Mouse (Mus musculus) stomach, postnatal 0 days (tissue): Measurements from ENCODE around the gene Cacng8. TPM values are rescaled to one million over a fixed set of nuclear protein-coding genes. Genes with fewer than 3 reads are reported as not detected.
A peak's percentile ranks its signal among the peaks of the same experiment; 100 is the strongest.

Source experiments
- ATAC-seq: fragments of 200-750 bp; cut with Nextera tagmentation; 2 replicates; pipeline ENCODE4 v1.8.0; 2017; ENCODE audit not compliant: low FRiP score, low TSS enrichment
- DNase-seq: peaks from one replicate; pipeline ENCODE4 v3.0.0-alpha.2; 2016; ENCODE audit warnings: low spot score
- H3K27ac ChIP-seq: fragments of 300-500 bp; sonication (generic); replicated peaks from 2 replicates; pipeline ENCODE4 v1.5.1; 2014; ENCODE audit warnings: mild to moderate bottlenecking, control low read depth
- H3K27me3 ChIP-seq: fragments of 300-500 bp; sonication (generic); 2 replicates; pipeline ENCODE4 v1.6.1; 2014; ENCODE audit warnings: low read length; ENCODE audit not compliant: control insufficient read depth, insufficient read depth
- H3K36me3 ChIP-seq: fragments of 300-500 bp; sonication (generic); 2 replicates; pipeline ENCODE4 v1.6.1; 2014; ENCODE audit warnings: low read length, mixed read lengths; ENCODE audit not compliant: control insufficient read depth, insufficient read depth
- H3K4me1 ChIP-seq: fragments of 300-500 bp; sonication (generic); replicated peaks from 2 replicates; pipeline ENCODE4 v1.6.1; 2014; ENCODE audit warnings: antibody characterized with exemption; ENCODE audit not compliant: control insufficient read depth, insufficient read depth
- H3K4me2 ChIP-seq: fragments of 300-500 bp; sonication (generic); replicated peaks from 2 replicates; pipeline ENCODE4 v1.6.1; 2014; ENCODE audit warnings: low read depth, mild to moderate bottlenecking, control low read depth, moderate library complexity
- H3K4me3 ChIP-seq: fragments of 300-500 bp; sonication (generic); 2 replicates; pipeline ENCODE4 v1.5.1; 2014; ENCODE audit warnings: low read depth, low read length, control low read depth
- H3K9ac ChIP-seq: fragments of 300-500 bp; sonication (generic); 2 replicates; pipeline ENCODE4 v1.6.1; 2014; ENCODE audit warnings: mild to moderate bottlenecking, low read length, control low read depth, mixed read lengths
- H3K9me3 ChIP-seq: fragments of 300-500 bp; sonication (generic); 2 replicates; pipeline ENCODE4 v1.6.1; 2016; ENCODE audit warnings: low read length; ENCODE audit not compliant: control insufficient read depth
- CTCF ChIP-seq: IDR thresholded peaks from 2 replicates; pipeline ENCODE4 v1.5.1; 2016; ENCODE audit warnings: antibody characterized with exemption, low read depth, mild to moderate bottlenecking, moderate library complexity
- EP300 ChIP-seq: optimal IDR thresholded peaks from 2 replicates; pipeline ENCODE3; 2016; ENCODE audit warnings: antibody characterized with exemption
- WGBS: fragments of 180-500 bp; shearing (Covaris S2); extraction: QIAGEN DNeasy Blood & Tissue Kit; methylation state at CpG from one replicate; pipeline ENCODE4 v1.1.7; 2014; 5-methylcytosine and 5-hydroxymethylcytosine counted together
- polyA plus RNA-seq: library from polyadenylated mRNA; unstranded; fragments of >200 nt; fragmentation: Nextera tagmentation; extraction: Ambion mirVana; gene quantifications from 2 replicates; pipeline ENCODE4 v1.2.1, GENCODE M21; 2015

Cacng8 gene
- polyA plus RNA-seq, 1 experiment from 2014 or later, result 0.35 TPM

- Histone ChIP-seq H3K4me1 (no peaks in the 10 kb centered on the region), H3K4me2 (no peak overlapping the region), H3K36me3 (no peaks in the 10 kb centered on the region), H3K4me3 (no peak overlapping the region), H3K9ac (no peak overlapping the region), H3K9me3 (no peaks in the 10 kb centered on the region), H3K27me3 (no peaks in the 10 kb centered on the region), H3K27ac (no peak overlapping the region)
- DNase-seq (no peak), ATAC-seq (no peak)
- no peak for TF ChIP-seq EP300
- 0 out of 2 replicates have a peak, but pooled peaks have one; percentile 12 for TF ChIP-seq CTCF
- 100% methylated on average over 1 of the region's 1 CpGs for WGBS
Measured at GRCm38 (mm10) chr7:3351536-3351935, 38.9 kb upstream of the Cacng8 start.

- whole genome bisulfite sequencing, result 75% methylated on average over 6 of the region's 6 CpGs
- DNase-seq (no peak), ATAC-seq (no peak)
Measured at GRCm38 (mm10) chr7:3354850-3355249, 35.6 kb upstream of the Cacng8 start.

GRCm38 (mm10) chr7:3360678-3361077 lies 29.8 kb upstream of the Cacng8 start:
- no peaks in the 10 kb centered on the region for H3K4me1 ChIP-seq
- DNase-seq, result no peak
- no peak overlapping the region for H3K27ac ChIP-seq
- no peak overlapping the region for H3K9ac ChIP-seq
- no peak overlapping the region for H3K4me3 ChIP-seq
- H3K36me3 ChIP-seq, result no peaks in the 10 kb centered on the region
- ATAC-seq, result no peak
- 96% methylated on average over 1 of the region's 1 CpGs for WGBS
- no peak for TF ChIP-seq CTCF
- TF ChIP-seq EP300, result no peak
- no peaks in the 10 kb centered on the region for H3K9me3 ChIP-seq
- H3K4me2 ChIP-seq, result no peak overlapping the region
- no peaks in the 10 kb centered on the region for H3K27me3 ChIP-seq

More at GRCm38 (mm10) chr7:3354850-3355249, 35.6 kb upstream of the Cacng8 start:
- no peaks in the 10 kb centered on the region for H3K9me3 ChIP-seq
- H3K27me3 ChIP-seq, result no peaks in the 10 kb centered on the region
- H3K4me2 ChIP-seq, result no peak overlapping the region
- H3K4me3 ChIP-seq, result no peak overlapping the region
- H3K27ac ChIP-seq, result no peak overlapping the region
- H3K4me1 ChIP-seq, result no peaks in the 10 kb centered on the region
- H3K9ac ChIP-seq, result no peak overlapping the region
- H3K36me3 ChIP-seq, result no peaks in the 10 kb centered on the region
- TF ChIP-seq EP300 (no peak), CTCF (no peak)

- no peak for ATAC-seq
- no peaks in the 10 kb centered on the region for H3K27me3 ChIP-seq
- TF ChIP-seq EP300, result no peak
- TF ChIP-seq CTCF, result no peak
- H3K9me3 ChIP-seq, result no peaks in the 10 kb centered on the region
- no peak overlapping the region for H3K9ac ChIP-seq
- H3K4me2 ChIP-seq, result no peak overlapping the region
- H3K27ac ChIP-seq, result no peak overlapping the region
- no peaks in the 10 kb centered on the region for H3K4me1 ChIP-seq
- DNase-seq, result no peak
- H3K36me3 ChIP-seq, result no peaks in the 10 kb centered on the region
- H3K4me3 ChIP-seq, result no peak overlapping the region
- WGBS, result 45% methylated on average over 11 of the region's 11 CpGs
Measured at GRCm38 (mm10) chr7:3365547-3366279, 24.8 kb upstream of the Cacng8 start.

- H3K9me3 ChIP-seq, result no peaks in the 10 kb centered on the region
- no peaks in the 10 kb centered on the region for H3K4me1 ChIP-seq
- no peak for ATAC-seq
- H3K27ac ChIP-seq, result no peak overlapping the region
- no peaks in the 10 kb centered on the region for H3K36me3 ChIP-seq
- no peaks in the 10 kb centered on the region for H3K27me3 ChIP-seq
- H3K9ac ChIP-seq, result no peak overlapping the region
- DNase-seq, result no peak
- peak overlapping the region; percentile 19; the same call in 1 of the 2 replicates for H3K4me2 ChIP-seq
- WGBS, result 32% methylated on average over 42 of the region's 42 CpGs
- no peak overlapping the region for H3K4me3 ChIP-seq
- TF ChIP-seq CTCF (no peak), EP300 (no peak)
Measured at GRCm38 (mm10) chr7:3366705-3367516, 23.6 kb upstream of the Cacng8 start.

- Histone ChIP-seq H3K36me3 (no peaks in the 10 kb centered on the region), H3K4me1 (no peaks in the 10 kb centered on the region), H3K9ac (no peak overlapping the region), H3K27me3 (no peaks in the 10 kb centered on the region), H3K4me2 (0 out of 2 replicates have a peak overlapping the region, but pooled peaks have one; percentile 19), H3K27ac (no peak overlapping the region), H3K9me3 (no peaks in the 10 kb centered on the region), H3K4me3 (0 out of 2 replicates have a peak overlapping the region, but pooled peaks have one; percentile 4)
- DNase-seq (no peak), ATAC-seq (no peak)
- no peak for TF ChIP-seq CTCF
- no peak for TF ChIP-seq EP300
- WGBS, result 21% methylated on average over 11 of the region's 11 CpGs
Measured at GRCm38 (mm10) chr7:3367569-3367968, 22.9 kb upstream of the Cacng8 start.
